34 mouse cellular contexts compared by ENCODE assay signal in genomic region chr6:89880867-89881266, GRCm38 (mm10). TPM values are rescaled to one million over a fixed set of nuclear protein-coding genes. Genes with fewer than 3 reads are reported as not detected.
DNase-seq lines count a peak whose midpoint lies in the region; ATAC-seq and TF ChIP-seq lines count a peak whose summit lies in the region.
"Had no signal": no experiment of that assay in that cellular context is flagged by ENCODE, and none has a peak within 500 bp of the region (broad histone marks: within the 10 kb centered on the region; RNA-seq: fewer than 3 reads in every experiment).

No protein-coding gene starts in this region.

- no peak for ATAC-seq in Patski
- no peak for ATAC-seq in midbrain, postnatal 0 days (ENCODE audit: low FRiP score)
- ATAC-seq: forebrain, embryonic 14.5 days; forebrain, postnatal 0 days; hindbrain, postnatal 0 days; inflammation-experienced regulatory T-cells, adult 6 months; intestine, embryonic 16.5 days had no signal

- no peak overlapping the region for H3K4me2 ChIP-seq in midbrain, postnatal 0 days (ENCODE audit: low read depth, low read length, poor library complexity, severe bottlenecking)
- H3K4me2 ChIP-seq: heart, embryonic 12.5 days; heart, embryonic 15.5 days; hindbrain, embryonic 13.5 days had no signal

- no peaks in the 10 kb centered on the region for H3K9me3 ChIP-seq in midbrain, postnatal 0 days (ENCODE audit: low read length)
- H3K9me3 ChIP-seq: G1E; heart, embryonic 12.5 days; heart, embryonic 15.5 days; hindbrain, embryonic 13.5 days had no signal

- no peaks in the 10 kb centered on the region for H3K36me3 ChIP-seq in kidney, adult 2 months (ENCODE audit: control insufficient read depth, insufficient read depth, low read length)
- no peaks in the 10 kb centered on the region for H3K36me3 ChIP-seq in C2C12 (ENCODE audit: control insufficient read depth, insufficient read depth)
- no peaks in the 10 kb centered on the region for H3K36me3 ChIP-seq in midbrain, postnatal 0 days (ENCODE audit: insufficient read depth, low read length)
- H3K36me3 ChIP-seq: G1E; heart, embryonic 12.5 days; heart, embryonic 15.5 days; hindbrain, embryonic 10.5 days; hindbrain, embryonic 13.5 days had no signal

- no peak for TF ChIP-seq CTCF in kidney, adult 2 months (conservative IDR thresholded peaks at IDR 0.05; ENCODE audit: insufficient read depth, insufficient read length, low read depth, low read length)
- TF ChIP-seq CTCF in C2C12 (IDR thresholded peaks at IDR 0.05; ENCODE audit: control insufficient read depth, insufficient read depth, insufficient read length) (no peak), Patski (IDR thresholded peaks at IDR 0.05) (peak; percentile 14)
- no peak for TF ChIP-seq CTCF in midbrain, postnatal 0 days (IDR thresholded peaks at IDR 0.05)
- TF ChIP-seq CTCF in lung, adult 2 months (IDR thresholded peaks at IDR 0.05; ENCODE audit: insufficient read depth, low read length), result no peak

- H3K27ac ChIP-seq in kidney, adult 2 months (ENCODE audit: insufficient read depth, low read depth, low read length), result no peak overlapping the region
- H3K27ac ChIP-seq in midbrain, postnatal 0 days (ENCODE audit: low read depth, low read length), result no peak overlapping the region
- H3K27ac ChIP-seq: heart, embryonic 15.5 days; hindbrain, embryonic 10.5 days; hindbrain, embryonic 13.5 days; hindbrain, postnatal 0 days had no signal

- no peak for TF ChIP-seq POLR2A in kidney, adult 2 months (IDR thresholded peaks at IDR 0.05; ENCODE audit: low read depth, low read length)
- no peak for TF ChIP-seq POLR2A in lung, adult 2 months (IDR thresholded peaks at IDR 0.05; ENCODE audit: borderline replicate concordance, extremely low read depth, low read depth, low read length)

- H3ac ChIP-seq in C2C12 (ENCODE audit: control insufficient read depth, insufficient read length, low read depth), result no peak overlapping the region

- H3K79me3 ChIP-seq in C2C12 (ENCODE audit: low read depth), result no peaks in the 10 kb centered on the region

- in situ Hi-C loops in Patski (cut with MboI; ENCODE audit: low pct_unique_long_range_greater_than_20kb), result no loop called here

- no peaks in the 10 kb centered on the region for H3K79me2 ChIP-seq in C2C12 (ENCODE audit: control insufficient read depth, insufficient read depth)

- H3K9ac ChIP-seq in midbrain, postnatal 0 days (replicated peaks; ENCODE audit: low read length, poor library complexity, severe bottlenecking), result no peak overlapping the region
- H3K9ac ChIP-seq: forebrain, postnatal 0 days; heart, embryonic 12.5 days; heart, embryonic 15.5 days; hindbrain, embryonic 13.5 days had no signal

- no peaks in the 10 kb centered on the region for H3K27me3 ChIP-seq in kidney, adult 2 months (replicated peaks; ENCODE audit: control insufficient read depth, insufficient read depth, low read length)
- H3K27me3 ChIP-seq in C2C12 (ENCODE audit: control insufficient read depth, insufficient read depth, insufficient read length) (no peaks in the 10 kb centered on the region), Patski (no peaks in the 10 kb centered on the region)
- H3K27me3 ChIP-seq in midbrain, postnatal 0 days (ENCODE audit: insufficient read depth, low read length), result no peaks in the 10 kb centered on the region
- H3K27me3 ChIP-seq: CH12.LX; heart, embryonic 12.5 days; heart, embryonic 15.5 days; hindbrain, embryonic 13.5 days had no signal

- CTCF ChIA-PET in Patski (lab: Charles Lee), result interaction anchor here (0.9 to 1.3 kb wide), 3 partner anchors 8 to 173 kb away, joined by 3 to 4 read pairs (median 3); no protein-coding TSS in a partner anchor

- POLR2A ChIA-PET in Patski (lab: Charles Lee), result no interaction called here

- H3K4me1 ChIP-seq in kidney, adult 2 months (ENCODE audit: control insufficient read depth, insufficient read depth, low read length), result no peaks in the 10 kb centered on the region
- no peaks in the 10 kb centered on the region for H3K4me1 ChIP-seq in midbrain, postnatal 0 days (ENCODE audit: insufficient read depth, low read length)
- H3K4me1 ChIP-seq in lung, adult 2 months (ENCODE audit: control insufficient read depth, insufficient read depth, low read length), result no peaks in the 10 kb centered on the region
- H3K4me1 ChIP-seq: heart, embryonic 12.5 days; heart, embryonic 15.5 days; hindbrain, embryonic 10.5 days; hindbrain, embryonic 13.5 days had no signal

- peak; percentile 3 for DNase-seq in kidney, adult 2 months
- DNase-seq in kidney, adult 8-10 months, result no peak
- peak; percentile 62 for DNase-seq in 3134 (ENCODE audit: extremely low read depth, insufficient read length, low spot score)
- DNase-seq in Patski (ENCODE audit: low read depth, low spot score), result peak; percentile 64
- no peak for DNase-seq in frontal cortex, postnatal 14 days (ENCODE audit: low spot score in 2 of 2)
- no peak for DNase-seq in midbrain, postnatal 0 days (ENCODE audit: low spot score)
- no peak for DNase-seq in lung, adult 2 months
- DNase-seq: adrenal gland, adult 8-10 months; adrenal gland, postnatal 36 days; cerebellum, adult 18-20 months; cerebellum, adult 9-10 months; cerebellum, postnatal 14 days; forebrain, postnatal 0 days; gastrocnemius, postnatal 25 days; heart, postnatal 10 days; heart, postnatal 36 days had no signal

- no peak overlapping the region for H3K4me3 ChIP-seq in kidney, adult 2 months (ENCODE audit: insufficient read depth, low read depth, low read length)
- H3K4me3 ChIP-seq in C2C12 (ENCODE audit: insufficient read depth, poor library complexity, severe bottlenecking), result no peak overlapping the region
- no peak overlapping the region for H3K4me3 ChIP-seq in midbrain, postnatal 0 days (ENCODE audit: low read depth, low read length)
- H3K4me3 ChIP-seq in lung, adult 2 months (replicated peaks; ENCODE audit: extremely low read depth, low read depth, low read length), result no peak overlapping the region
- H3K4me3 ChIP-seq: heart, embryonic 12.5 days; heart, embryonic 15.5 days; hindbrain, embryonic 10.5 days; hindbrain, embryonic 13.5 days had no signal

TF ChIP-seq in C2C12, 6 proteins besides CTCF, POLR2A, EP300 and RAD21:
- TF ChIP-seq FOSL1 (IDR thresholded peaks at IDR 0.05; ENCODE audit: insufficient read depth, low read length, poor library complexity, severe bottlenecking) (peak; percentile 63), MYOD1 (IDR thresholded peaks at IDR 0.05; ENCODE audit: control insufficient read depth, insufficient read length, low read depth) (no peak)

RNA-seq across cellular contexts. Expression of gene Vmn1r44, which starts 2.6 kb away (rescaled TPM):
- polyA plus RNA-seq in kidney, adult 2 months (2012; rRNA removed), result not detected in 2 replicates
- polyA plus RNA-seq in C2C12 (2012; fragmentation: generic; extraction: Trizol) (not detected), Patski (2021) (not detected)
- total RNA-seq in midbrain, postnatal 0 days (2014; rRNA removed), result not detected in 2 replicates
- not detected in 2 replicates for polyA plus RNA-seq in midbrain, postnatal 0 days (2015; fragmentation: Nextera tagmentation; extraction: Ambion mirVana)
- not detected in 2 replicates for polyA plus RNA-seq in lung, adult 2 months (2012; rRNA removed)
- total RNA-seq: adrenal gland, adult 8-10 months; adrenal gland, postnatal 36 days; CH12.LX; forebrain, postnatal 0 days; gastrocnemius, adult 8-10 months; gastrocnemius, postnatal 25 days; heart, adult 18-20 months; heart, postnatal 10 days; heart, postnatal 36 days; hindbrain, postnatal 0 days had no signal
- polyA plus RNA-seq: embryonic facial prominence, embryonic 11.5 days; embryonic facial prominence, embryonic 14.5 days; forebrain, embryonic 11.5 days; forebrain, embryonic 14.5 days; forebrain, postnatal 0 days; frontal cortex, adult 2 months; G1E; gonadal fat pad, adult 2 months; heart, embryonic 12.5 days; heart, embryonic 15.5 days; hindbrain, embryonic 10.5 days; hindbrain, embryonic 13.5 days; hindbrain, postnatal 0 days; inflammation-experienced regulatory T-cells, adult 6 months; intestine, embryonic 16.5 days had no signal

RNA-seq across cellular contexts. Expression of gene Vmn1r42, which starts 4.7 kb away (rescaled TPM):
- polyA plus RNA-seq in kidney, adult 2 months (2012; rRNA removed), result not detected in 2 replicates
- polyA plus RNA-seq in C2C12 (2012; fragmentation: generic; extraction: Trizol) (not detected), Patski (2021) (0.10 TPM)
- total RNA-seq in midbrain, postnatal 0 days (2014; rRNA removed), result not detected in 2 replicates
- not detected in 2 replicates for polyA plus RNA-seq in midbrain, postnatal 0 days (2015; fragmentation: Nextera tagmentation; extraction: Ambion mirVana)
- polyA plus RNA-seq in lung, adult 2 months (2012; rRNA removed), result not detected in 2 replicates
- total RNA-seq: adrenal gland, adult 8-10 months; adrenal gland, postnatal 36 days; CH12.LX; forebrain, postnatal 0 days; gastrocnemius, adult 8-10 months; gastrocnemius, postnatal 25 days; hindbrain, postnatal 0 days had no signal
- polyA plus RNA-seq: embryonic facial prominence, embryonic 11.5 days; embryonic facial prominence, embryonic 14.5 days; forebrain, embryonic 11.5 days; forebrain, embryonic 14.5 days; forebrain, postnatal 0 days; frontal cortex, adult 2 months; G1E; heart, embryonic 12.5 days; heart, embryonic 15.5 days; hindbrain, embryonic 10.5 days; hindbrain, embryonic 13.5 days; hindbrain, postnatal 0 days; inflammation-experienced regulatory T-cells, adult 6 months; intestine, embryonic 16.5 days had no signal

RNA-seq across cellular contexts. Expression of gene Vmn1r43, which starts 4.7 kb away (rescaled TPM):
- polyA plus RNA-seq in kidney, adult 2 months (2012; rRNA removed), result not detected in 2 replicates
- polyA plus RNA-seq in C2C12 (2012; fragmentation: generic; extraction: Trizol) (0.04 TPM), Patski (2021) (0.13 TPM)
- 0.05 TPM in 1 of 2 replicates, not detected in the other for total RNA-seq in midbrain, postnatal 0 days (2014; rRNA removed)
- polyA plus RNA-seq in midbrain, postnatal 0 days (2015; fragmentation: Nextera tagmentation; extraction: Ambion mirVana), result not detected in 2 replicates
- not detected in 2 replicates for polyA plus RNA-seq in lung, adult 2 months (2012; rRNA removed)
- total RNA-seq: adrenal gland, adult 8-10 months; adrenal gland, postnatal 36 days; forebrain, postnatal 0 days; gastrocnemius, adult 8-10 months; gastrocnemius, postnatal 25 days; heart, adult 18-20 months; heart, postnatal 10 days; heart, postnatal 36 days; hindbrain, postnatal 0 days had no signal
- polyA plus RNA-seq: embryonic facial prominence, embryonic 11.5 days; forebrain, embryonic 11.5 days; forebrain, embryonic 14.5 days; forebrain, postnatal 0 days; frontal cortex, adult 2 months; G1E; heart, embryonic 12.5 days; heart, embryonic 15.5 days; hindbrain, embryonic 10.5 days; hindbrain, embryonic 13.5 days; hindbrain, postnatal 0 days; inflammation-experienced regulatory T-cells, adult 6 months; intestine, embryonic 16.5 days had no signal

RNA-seq across cellular contexts. Expression of gene Vmn1r45, which starts 59.5 kb away (rescaled TPM):
- not detected in 2 replicates for polyA plus RNA-seq in kidney, adult 2 months (2012; rRNA removed)
- polyA plus RNA-seq in C2C12 (2012; fragmentation: generic; extraction: Trizol) (not detected), Patski (2021) (not detected)
- total RNA-seq in midbrain, postnatal 0 days (2014; rRNA removed), result not detected in 2 replicates
- polyA plus RNA-seq in midbrain, postnatal 0 days (2015; fragmentation: Nextera tagmentation; extraction: Ambion mirVana), result 0.05 TPM in 1 of 2 replicates, not detected in the other
- polyA plus RNA-seq in lung, adult 2 months (2012; rRNA removed), result not detected in 2 replicates
- total RNA-seq: adrenal gland, adult 8-10 months; adrenal gland, postnatal 36 days; forebrain, postnatal 0 days; gastrocnemius, adult 8-10 months; gastrocnemius, postnatal 25 days; heart, adult 18-20 months; heart, postnatal 10 days; heart, postnatal 36 days; hindbrain, postnatal 0 days had no signal
- polyA plus RNA-seq: embryonic facial prominence, embryonic 11.5 days; embryonic facial prominence, embryonic 14.5 days; forebrain, embryonic 11.5 days; forebrain, embryonic 14.5 days; forebrain, postnatal 0 days; frontal cortex, adult 2 months; G1E; gonadal fat pad, adult 2 months; heart, embryonic 12.5 days; heart, embryonic 15.5 days; hindbrain, embryonic 10.5 days; hindbrain, embryonic 13.5 days; hindbrain, postnatal 0 days; inflammation-experienced regulatory T-cells, adult 6 months; intestine, embryonic 16.5 days had no signal

Comparison
In these comparisons a context has a peak if more than half of its experiments do, and no peak if none do; other contexts are left out.
1. DNase-seq: peak in kidney, adult 2 months (single experiment), 3134 (single experiment) and Patski (single experiment); none in kidney, adult 8-10 months (0 of 2), frontal cortex, postnatal 14 days (0 of 2), midbrain, postnatal 0 days (single experiment) and lung, adult 2 months (single experiment).